Mouse (Mus musculus) central nervous system, embryonic 14 days (tissue): Measurements from ENCODE around the gene Olfr350. TPM values are rescaled to one million over a fixed set of nuclear protein-coding genes. Genes with fewer than 3 reads are reported as not detected.

Source experiments
- polyA plus RNA-seq: library from polyadenylated mRNA; depleted of rRNA; stranded (reverse); fragments of >200 nt; gene quantifications from 2 replicates; pipeline ENCODE4 v1.2.3, GENCODE M21; 2012; rRNA removed

The Olfr350 gene
- polyA plus RNA-seq: not detected in 2 replicates

GRCm38 (mm10) chr2:36846010-36846409 is at the start of gene Olfr350:
Gene Olfr350 (plus strand): TSS chr2:36846310.

GRCm38 (mm10) chr2:36816932-36817331 is 29.2 kb upstream of the Olfr350 start, which contains the start of gene Olfr3:
Gene Olfr3 (minus strand): TSS chr2:36817032.

GRCm38 (mm10) chr2:36862560-36862959 is 16.4 kb downstream of the Olfr350 start, which contains the start of gene Olfr351:
Gene Olfr351 (minus strand): TSS chr2:36862660.

GRCm38 (mm10) chr2:36868160-36868559 is 22.1 kb downstream of the Olfr350 start, which contains the start of gene Olfr352:
Gene Olfr352 (plus strand): TSS chr2:36868460.

GRCm38 (mm10) chr2:36892836-36893235 is 46.7 kb downstream of the Olfr350 start, which contains the start of gene Olfr353:
Gene Olfr353 (minus strand): TSS chr2:36892936.

Other genes starting within 250 kb of the Olfr350 start
- gene Olfr345, start 206.3 kb upstream of the Olfr350 start, polyA plus RNA-seq: not detected in 2 replicates
- not detected in 2 replicates for gene Olfr346, start 160.5 kb upstream of the Olfr350 start, polyA plus RNA-seq
- not detected in 2 replicates for gene Olfr347, start 114.4 kb upstream of the Olfr350 start, polyA plus RNA-seq
- not detected in 2 replicates for gene Olfr348, start 62.0 kb upstream of the Olfr350 start, polyA plus RNA-seq
- gene Olfr50, start 55.8 kb upstream of the Olfr350 start, polyA plus RNA-seq: not detected in 2 replicates
- gene Olfr3, start 29.3 kb upstream of the Olfr350 start, polyA plus RNA-seq: not detected in 2 replicates
- not detected in 2 replicates for gene Olfr351, start 16.4 kb downstream of the Olfr350 start, polyA plus RNA-seq
- gene Olfr352, start 22.1 kb downstream of the Olfr350 start, polyA plus RNA-seq: not detected in 2 replicates
- not detected in 2 replicates for gene Olfr353, start 46.6 kb downstream of the Olfr350 start, polyA plus RNA-seq
- gene Olfr354, start 59.4 kb downstream of the Olfr350 start, polyA plus RNA-seq: not detected in 2 replicates
- gene Olfr355, start 82.6 kb downstream of the Olfr350 start, polyA plus RNA-seq: not detected in 2 replicates
- not detected in 2 replicates for gene Olfr356, start 90.8 kb downstream of the Olfr350 start, polyA plus RNA-seq
- not detected in 2 replicates for gene Olfr357, start 147.5 kb downstream of the Olfr350 start, polyA plus RNA-seq
- gene Olfr358, start 163.0 kb downstream of the Olfr350 start, polyA plus RNA-seq: not detected in 2 replicates
- gene Olfr360, start 219.4 kb downstream of the Olfr350 start, polyA plus RNA-seq: not detected in 2 replicates
- not detected in 2 replicates for gene Olfr361, start 243.0 kb downstream of the Olfr350 start, polyA plus RNA-seq